Mouse (Mus musculus) MEL (cell line): ENCODE data around the gene Pcsk2.

ENCODE experiments used
- CHD2 ChIP-seq: IDR thresholded peaks from 2 replicates; pipeline ENCODE4 v1.6.1; 2011; ENCODE audit warnings: low read length, improper control_type of control experiment
- CTCF ChIP-seq, 3 experiments: IDR thresholded peaks in 2 of 3; conservative IDR thresholded peaks in 1 of 3; 2 replicates each; pipeline ENCODE4 v1.5.1; 2011 to 2012; ENCODE audit warnings: low read length in 3 of 3, low read depth in 2 of 3, mild to moderate bottlenecking in 2 of 3, improper control_type of control experiment in 1 of 3, inconsistent platforms in 1 of 3, mixed read lengths in 1 of 3, moderate library complexity in 1 of 3; ENCODE audit not compliant: control insufficient read depth in 1 of 3, insufficient read depth in 1 of 3, poor library complexity in 1 of 3, severe bottlenecking in 1 of 3
- HCFC1 ChIP-seq: IDR thresholded peaks from 2 replicates; pipeline ENCODE4 v1.6.1; 2012; ENCODE audit warnings: low read depth, mild to moderate bottlenecking, inconsistent platforms, low read length, improper control_type of control experiment, moderate library complexity
- MAX ChIP-seq: IDR thresholded peaks from 2 replicates; pipeline ENCODE4 v1.6.1; 2011; ENCODE audit warnings: low read length, improper control_type of control experiment
- NRF1 ChIP-seq: IDR thresholded peaks from 2 replicates; pipeline ENCODE4 v1.6.1; 2014; ENCODE audit warnings: low read depth, mild to moderate bottlenecking, inconsistent platforms, low read length, improper control_type of control experiment, moderate library complexity; ENCODE audit not compliant: poor library complexity, insufficient read depth, severe bottlenecking
- POLR2A ChIP-seq, 2 experiments: IDR thresholded peaks; 2 replicates each; pipeline ENCODE4 v1.6.1; 2011 to 2012; ENCODE audit warnings: low read length in 2 of 2, mild to moderate bottlenecking in 2 of 2, control low read depth in 1 of 2, improper control_type of control experiment in 1 of 2, low read depth in 1 of 2, moderate library complexity in 1 of 2; ENCODE audit not compliant: control insufficient read depth in 1 of 2, insufficient read depth in 1 of 2, poor library complexity in 1 of 2
- RAD21 ChIP-seq: IDR thresholded peaks from 2 replicates; pipeline ENCODE4 v1.6.1; 2011; ENCODE audit warnings: mild to moderate bottlenecking, low read depth, low read length, improper control_type of control experiment
- SIN3A ChIP-seq: IDR thresholded peaks from 2 replicates; pipeline ENCODE4 v1.6.1; 2012; ENCODE audit warnings: low read length, improper control_type of control experiment, inconsistent platforms
- TAL1 ChIP-seq: IDR thresholded peaks from 2 replicates; pipeline ENCODE4 v1.6.1; 2012; ENCODE audit warnings: mild to moderate bottlenecking, inconsistent platforms, low read length, moderate library complexity, mixed read lengths
- UBTF ChIP-seq: IDR thresholded peaks from 2 replicates; pipeline ENCODE4 v1.6.1; 2012; ENCODE audit warnings: low read depth, mild to moderate bottlenecking, inconsistent platforms, low read length, improper control_type of control experiment, moderate library complexity, borderline replicate concordance; ENCODE audit not compliant: insufficient read depth

DNA sequence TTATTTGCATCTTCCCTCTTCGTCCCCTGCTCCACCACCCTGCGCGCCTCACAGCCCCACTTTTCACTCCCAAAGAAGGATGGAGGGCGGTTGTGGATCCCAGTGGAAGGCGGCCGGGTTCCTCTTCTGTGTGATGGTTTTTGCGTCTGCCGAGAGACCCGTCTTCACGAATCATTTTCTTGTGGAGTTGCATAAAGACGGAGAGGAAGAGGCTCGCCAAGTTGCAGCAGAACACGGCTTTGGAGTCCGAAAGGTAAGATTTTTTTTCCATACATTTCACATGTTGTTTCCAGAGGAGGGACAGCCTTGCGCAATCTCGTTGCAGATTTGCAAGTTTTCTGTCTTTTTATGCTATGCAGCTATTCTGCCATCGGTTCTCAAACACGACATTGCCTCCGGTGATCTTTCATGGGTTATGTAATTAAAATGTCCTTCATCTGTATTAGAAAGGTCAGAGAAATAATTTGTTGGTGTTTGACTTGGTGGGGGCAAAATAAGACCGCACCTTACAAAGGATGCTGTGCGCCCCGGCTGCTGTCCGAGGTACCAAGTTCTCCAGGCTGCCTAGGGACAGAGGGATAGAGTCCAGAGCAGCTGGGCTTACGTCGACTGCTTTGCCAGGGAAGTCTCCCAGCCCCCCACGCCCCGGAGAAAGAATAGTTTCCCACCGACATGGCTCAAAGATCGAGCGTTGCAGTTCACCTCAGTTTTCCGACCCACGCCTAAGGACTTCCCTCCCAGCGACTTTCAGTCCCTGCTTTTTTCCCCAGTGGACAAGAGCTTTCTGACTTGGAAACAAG is 656 bp downstream of the Pcsk2 start:
- TF ChIP-seq NRF1 (no peak), TAL1 (no peak), MAX (no peak), POLR2A (IDR thresholded peaks at IDR 0.05; ENCODE audit: control insufficient read depth in 1 of 2, insufficient read depth in 1 of 2, low read depth in 1 of 2, low read length in 2 of 2, poor library complexity in 1 of 2) (no peak), CTCF (IDR thresholded peaks at IDR 0.05 in 2 of 3, conservative IDR thresholded peaks at IDR 0.05 in 1 of 3; ENCODE audit: control insufficient read depth in 1 of 3, insufficient read depth in 1 of 3, low read depth in 2 of 3, low read length in 3 of 3, poor library complexity in 1 of 3, severe bottlenecking in 1 of 3) (no peak), SIN3A (no peak), CHD2 (no peak), UBTF (no peak), HCFC1 (no peak), RAD21 (no peak)
